Mouse (Mus musculus): Measurements from ENCODE around the gene Fars2. TPM values are rescaled to one million over a fixed set of nuclear protein-coding genes. Genes with fewer than 3 reads are reported as not detected.

The Fars2 gene
- total and polyA plus RNA-seq, 3 experiments = 32.0 to 57.6 (median 54.6) TPM

GRCm38 (mm10) chr13:36723726-36724300 is 606.6 kb downstream of the Fars2 start:
- TF ChIP-seq CTCF (IDR thresholded peaks at IDR 0.05; ENCODE audit: low read depth, low read length) (no peak), GATA2 (IDR thresholded peaks at IDR 0.05; ENCODE audit: borderline replicate concordance, low read depth, low read length) (no peak), GATA1 (IDR thresholded peaks at IDR 0.05; ENCODE audit: borderline replicate concordance, low read length) (no peak), POLR2AphosphoS5 (IDR thresholded peaks at IDR 0.05; ENCODE audit: insufficient replicate concordance, low read depth, low read length) (no peak), TAL1 (conservative IDR thresholded peaks at IDR 0.05; ENCODE audit: low read depth, low read length) (no peak)
- Histone ChIP-seq H3K4me1 (ENCODE audit: insufficient read depth, low read depth, low read length) (no peaks in the 10 kb centered on the region; the same call in 1 of the 2 replicates), H3K36me3 (replicated peaks) (no peaks in the 10 kb centered on the region), H3K4me3 (ENCODE audit: low read depth, low read length) (no peak overlapping the region), H3K9me3 (replicated peaks) (no peaks in the 10 kb centered on the region), H3K27me3 (ENCODE audit: insufficient read depth, low read length) (peaks cover 65% of the 10 kb centered on the region)
- no peak for DNase-seq (ENCODE audit: low spot score)
- ATAC-seq (ENCODE audit: extremely low read depth, insufficient number of reproducible peaks, low FRiP score, poor library complexity, severe bottlenecking) = no peak

- DNase-seq (ENCODE audit: low spot score) (no peak), ATAC-seq (ENCODE audit: extremely low read depth, insufficient number of reproducible peaks, low FRiP score, poor library complexity, severe bottlenecking) (no peak)
- no peak overlapping the region for H3K4me3 ChIP-seq (ENCODE audit: low read depth, low read length)
- H3K36me3 ChIP-seq (replicated peaks) = no peaks in the 10 kb centered on the region
- TF ChIP-seq TAL1 (conservative IDR thresholded peaks at IDR 0.05; ENCODE audit: low read depth, low read length) (no peak), GATA1 (IDR thresholded peaks at IDR 0.05; ENCODE audit: borderline replicate concordance, low read length) (no peak), GATA2 (IDR thresholded peaks at IDR 0.05; ENCODE audit: borderline replicate concordance, low read depth, low read length) (no peak)
- H3K9me3 ChIP-seq (replicated peaks) = no peaks in the 10 kb centered on the region
- H3K27me3 ChIP-seq (ENCODE audit: insufficient read depth, low read length) = peaks cover 74% of the 10 kb centered on the region
- no peaks in the 10 kb centered on the region; the same call in 1 of the 2 replicates for H3K4me1 ChIP-seq (ENCODE audit: insufficient read depth, low read depth, low read length)
Observed at GRCm38 (mm10) chr13:36724533-36725470, 607.6 kb downstream of the Fars2 start.

GRCm38 (mm10) chr13:36725881-36726280 is 608.7 kb downstream of the Fars2 start:
- TF ChIP-seq POLR2AphosphoS5 (IDR thresholded peaks at IDR 0.05; ENCODE audit: insufficient replicate concordance, low read depth, low read length) (no peak), GATA2 (IDR thresholded peaks at IDR 0.05; ENCODE audit: borderline replicate concordance, low read depth, low read length) (no peak), TAL1 (conservative IDR thresholded peaks at IDR 0.05; ENCODE audit: low read depth, low read length) (no peak), CTCF (IDR thresholded peaks at IDR 0.05; ENCODE audit: low read depth, low read length) (no peak), GATA1 (IDR thresholded peaks at IDR 0.05; ENCODE audit: borderline replicate concordance, low read length) (no peak)
- no peak for ATAC-seq (ENCODE audit: extremely low read depth, insufficient number of reproducible peaks, low FRiP score, poor library complexity, severe bottlenecking)
- no peak for DNase-seq (ENCODE audit: low spot score)
- no peaks in the 10 kb centered on the region for H3K9me3 ChIP-seq (replicated peaks)
- no peak overlapping the region for H3K4me3 ChIP-seq (ENCODE audit: low read depth, low read length)
- H3K36me3 ChIP-seq (replicated peaks) = no peaks in the 10 kb centered on the region
- H3K27me3 ChIP-seq (ENCODE audit: insufficient read depth, low read length) = peaks cover 78% of the 10 kb centered on the region
- H3K4me1 ChIP-seq (ENCODE audit: insufficient read depth, low read depth, low read length) = no peaks in the 10 kb centered on the region; the same call in 1 of the 2 replicates

- no peak for ATAC-seq (ENCODE audit: extremely low read depth, insufficient number of reproducible peaks, low FRiP score, poor library complexity, severe bottlenecking)
- no peaks in the 10 kb centered on the region for H3K36me3 ChIP-seq (replicated peaks)
- peaks cover 85% of the 10 kb centered on the region for H3K27me3 ChIP-seq (ENCODE audit: insufficient read depth, low read length)
- TF ChIP-seq GATA1 (IDR thresholded peaks at IDR 0.05; ENCODE audit: borderline replicate concordance, low read length) = no peak
- TF ChIP-seq GATA2 (IDR thresholded peaks at IDR 0.05; ENCODE audit: borderline replicate concordance, low read depth, low read length) = no peak
- no peak for TF ChIP-seq CTCF (IDR thresholded peaks at IDR 0.05; ENCODE audit: low read depth, low read length)
- TF ChIP-seq POLR2AphosphoS5 (IDR thresholded peaks at IDR 0.05; ENCODE audit: insufficient replicate concordance, low read depth, low read length) = no peak
- no peak for TF ChIP-seq TAL1 (conservative IDR thresholded peaks at IDR 0.05; ENCODE audit: low read depth, low read length)
- H3K4me3 ChIP-seq (ENCODE audit: low read depth, low read length) = no peak overlapping the region
- no peaks in the 10 kb centered on the region; the same call in 1 of the 2 replicates for H3K4me1 ChIP-seq (ENCODE audit: insufficient read depth, low read depth, low read length)
- no peaks in the 10 kb centered on the region for H3K9me3 ChIP-seq (replicated peaks)
- no peak for DNase-seq (ENCODE audit: low spot score)
Observed at GRCm38 (mm10) chr13:36726551-36726950, 609.3 kb downstream of the Fars2 start.

- TF ChIP-seq GATA2 (IDR thresholded peaks at IDR 0.05; ENCODE audit: borderline replicate concordance, low read depth, low read length) (no peak), TAL1 (conservative IDR thresholded peaks at IDR 0.05; ENCODE audit: low read depth, low read length) (no peak), POLR2AphosphoS5 (IDR thresholded peaks at IDR 0.05; ENCODE audit: insufficient replicate concordance, low read depth, low read length) (no peak), CTCF (IDR thresholded peaks at IDR 0.05; ENCODE audit: low read depth, low read length) (no peak), GATA1 (IDR thresholded peaks at IDR 0.05; ENCODE audit: borderline replicate concordance, low read length) (no peak)
- no peaks in the 10 kb centered on the region; the same call in 1 of the 2 replicates for H3K4me1 ChIP-seq (ENCODE audit: insufficient read depth, low read depth, low read length)
- H3K4me3 ChIP-seq (ENCODE audit: low read depth, low read length) = no peak overlapping the region
- H3K36me3 ChIP-seq (replicated peaks) = no peaks in the 10 kb centered on the region
- no peak for ATAC-seq (ENCODE audit: extremely low read depth, insufficient number of reproducible peaks, low FRiP score, poor library complexity, severe bottlenecking)
- no peaks in the 10 kb centered on the region for H3K9me3 ChIP-seq (replicated peaks)
- no peak for DNase-seq (ENCODE audit: low spot score)
- H3K27me3 ChIP-seq (ENCODE audit: insufficient read depth, low read length) = peaks cover 86% of the 10 kb centered on the region
Observed at GRCm38 (mm10) chr13:36726951-36727778, 610.0 kb downstream of the Fars2 start.
